Mouse (Mus musculus): ENCODE measurements at regions not wholly inside any gene's neighbourhood (a gene's known extent, or its start where the extent isn't known, plus 50 kb on each side); places are given as distances from the start of the nearest gene placed in this dataset.

GRCm38 (mm10) chr3:139780054-139780453 is 574.6 kb downstream of the Stpg2 start:
- no peak for DNase-seq

- no peak for DNase-seq
Observed at GRCm38 (mm10) chr3:139783406-139783805, 577.9 kb downstream of the Stpg2 start.

- no peak for DNase-seq
Observed at GRCm38 (mm10) chr3:139786510-139786909, 581.0 kb downstream of the Stpg2 start.

GRCm38 (mm10) chr3:139788854-139789253 is 583.4 kb downstream of the Stpg2 start:
- DNase-seq = no peak

- no peak for DNase-seq
Observed at GRCm38 (mm10) chr3:139796685-139797084, 591.2 kb downstream of the Stpg2 start.

- DNase-seq = no peak
Observed at GRCm38 (mm10) chr3:139799059-139799458, 593.6 kb downstream of the Stpg2 start.

- peak; percentile 23 to 52 for DNase-seq
Observed at GRCm38 (mm10) chr3:139802716-139803710, 597.5 kb downstream of the Stpg2 start.

- no peak for DNase-seq
Observed at GRCm38 (mm10) chr3:139828014-139828413, 622.5 kb downstream of the Stpg2 start.

GRCm38 (mm10) chr3:139828581-139828980 is 623.1 kb downstream of the Stpg2 start:
- no peak for DNase-seq

GRCm38 (mm10) chr3:139832599-139832998 is 627.1 kb downstream of the Stpg2 start:
- no peak for DNase-seq

GRCm38 (mm10) chr3:139842015-139842414 is 636.5 kb downstream of the Stpg2 start:
- DNase-seq = no peak

- no peak for DNase-seq
Observed at GRCm38 (mm10) chr3:139842988-139843605, 637.6 kb downstream of the Stpg2 start.

GRCm38 (mm10) chr3:139844443-139844842 is 638.9 kb downstream of the Stpg2 start:
- DNase-seq = no peak

- DNase-seq = no peak
Observed at GRCm38 (mm10) chr3:139847826-139848225, 642.3 kb downstream of the Stpg2 start.

GRCm38 (mm10) chr3:139859966-139860635 is 654.6 kb downstream of the Stpg2 start:
- peak in 1 of 2 experiments; percentile 4 for DNase-seq

GRCm38 (mm10) chr3:139860831-139861371 is 655.4 kb downstream of the Stpg2 start:
- DNase-seq = no peak

GRCm38 (mm10) chr3:139866329-139866728 is 660.8 kb downstream of the Stpg2 start:
- no peak for DNase-seq

- DNase-seq = no peak
Observed at GRCm38 (mm10) chr3:139867030-139867429, 661.5 kb downstream of the Stpg2 start.

- no peak for DNase-seq
Observed at GRCm38 (mm10) chr3:139867499-139867898, 662.0 kb downstream of the Stpg2 start.

- DNase-seq = no peak
Observed at GRCm38 (mm10) chr3:139869779-139870178, 664.3 kb downstream of the Stpg2 start.

- peak in 1 of 2 experiments; percentile 0 for DNase-seq
Observed at GRCm38 (mm10) chr3:139885942-139886860, 680.7 kb downstream of the Stpg2 start.
